Mouse (Mus musculus) lung, postnatal 14 days (tissue): ENCODE data around the gene Meox2.
A peak's percentile ranks its signal among the peaks of the same experiment; 100 is the strongest.
"Not testable (repeated sequence)": the region's sequence is repeated elsewhere in the genome, so short reads cannot be mapped to it uniquely, and the experiment has no call there.

Source experiments
- DNase-seq: peaks from one replicate; pipeline ENCODE4 v3.0.0; 2021

Meox2 gene

GRCm38 (mm10) chr12:37108390-37108738 is at the start of gene Meox2:
Meox2 (plus strand) TSS chr12:37108540.
- peak; percentile 29 for DNase-seq

- DNase-seq, result no peak
Measured at GRCm38 (mm10) chr12:37072636-37073035, 35.7 kb upstream of the Meox2 start.

- DNase-seq, result no peak
Measured at GRCm38 (mm10) chr12:37077308-37077707, 31.0 kb upstream of the Meox2 start.

DNA sequence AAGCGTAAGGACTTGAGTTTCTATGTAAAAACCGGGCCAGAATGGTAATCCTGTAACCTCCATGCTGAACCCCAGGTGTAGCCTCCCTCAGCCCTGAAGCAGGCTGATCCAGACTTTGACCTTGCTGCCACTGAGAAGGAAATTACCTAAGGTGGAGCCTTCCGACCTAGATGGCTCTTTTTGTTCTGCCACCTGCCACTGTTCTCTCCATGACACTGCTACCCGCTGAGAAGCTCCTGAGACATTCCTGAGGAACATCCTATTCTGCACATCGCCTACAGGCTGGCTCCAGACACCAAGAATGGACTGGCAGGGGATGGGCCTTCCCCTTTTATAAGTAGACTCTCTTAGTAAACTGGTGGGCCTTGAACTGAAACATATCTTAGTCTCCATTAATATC is 28.3 kb upstream of the Meox2 start:
- not testable (repeated sequence) for DNase-seq

GRCm38 (mm10) chr12:37106541-37106940 is 1.8 kb upstream of the Meox2 start:
- no peak for DNase-seq

- DNase-seq, result no peak
Measured at GRCm38 (mm10) chr12:37107150-37107549, 1.2 kb upstream of the Meox2 start.

- no peak for DNase-seq
Measured at GRCm38 (mm10) chr12:37107713-37108389, 489 bp upstream of the Meox2 start.

GRCm38 (mm10) chr12:37108819-37109473 is 606 bp downstream of the Meox2 start:
- DNase-seq, result peak; percentile 6

GRCm38 (mm10) chr12:37109474-37110012 is 1.2 kb downstream of the Meox2 start:
- DNase-seq, result no peak

DNA sequence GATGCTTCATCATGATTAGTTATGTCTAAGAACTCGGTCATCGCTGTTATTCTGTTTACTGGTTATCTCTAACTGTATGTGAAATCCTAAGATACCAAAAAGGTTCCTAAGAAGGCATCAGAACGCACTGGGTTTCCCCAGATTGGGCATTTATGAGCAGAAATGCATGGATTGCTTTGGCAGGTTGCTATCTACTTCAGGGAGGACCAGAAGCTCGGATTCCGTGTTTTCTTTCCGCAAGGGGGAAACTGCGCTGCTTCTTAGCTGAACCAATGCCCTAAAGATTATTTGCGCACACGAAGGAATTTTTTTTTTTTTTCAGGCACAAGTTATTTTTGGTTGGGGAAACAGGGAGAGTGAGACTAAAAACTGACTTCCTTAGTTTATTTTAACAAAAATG is 2.6 kb downstream of the Meox2 start:
- no peak for DNase-seq

DNA sequence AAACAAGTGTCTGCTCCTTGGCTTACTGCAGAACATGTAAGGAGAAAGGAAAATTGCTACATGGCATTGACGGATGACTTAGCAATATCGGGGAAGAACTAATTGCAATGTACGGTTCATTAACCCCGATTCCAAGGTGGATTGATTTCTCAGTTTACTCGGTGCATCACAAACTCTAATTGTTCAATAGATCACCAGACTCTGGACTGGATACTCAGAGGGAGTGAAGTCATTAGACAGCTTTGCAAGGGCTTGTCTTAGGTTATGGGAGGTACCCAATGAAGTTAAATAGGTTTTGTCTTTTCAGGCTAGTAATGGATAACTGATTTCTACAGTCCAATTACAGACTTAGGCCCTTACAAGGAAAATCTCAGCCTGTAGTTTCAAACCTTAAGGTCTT is 10.9 kb downstream of the Meox2 start:
- DNase-seq, result no peak

GRCm38 (mm10) chr12:37123763-37124162 is 15.4 kb downstream of the Meox2 start:
- no peak for DNase-seq

DNA sequence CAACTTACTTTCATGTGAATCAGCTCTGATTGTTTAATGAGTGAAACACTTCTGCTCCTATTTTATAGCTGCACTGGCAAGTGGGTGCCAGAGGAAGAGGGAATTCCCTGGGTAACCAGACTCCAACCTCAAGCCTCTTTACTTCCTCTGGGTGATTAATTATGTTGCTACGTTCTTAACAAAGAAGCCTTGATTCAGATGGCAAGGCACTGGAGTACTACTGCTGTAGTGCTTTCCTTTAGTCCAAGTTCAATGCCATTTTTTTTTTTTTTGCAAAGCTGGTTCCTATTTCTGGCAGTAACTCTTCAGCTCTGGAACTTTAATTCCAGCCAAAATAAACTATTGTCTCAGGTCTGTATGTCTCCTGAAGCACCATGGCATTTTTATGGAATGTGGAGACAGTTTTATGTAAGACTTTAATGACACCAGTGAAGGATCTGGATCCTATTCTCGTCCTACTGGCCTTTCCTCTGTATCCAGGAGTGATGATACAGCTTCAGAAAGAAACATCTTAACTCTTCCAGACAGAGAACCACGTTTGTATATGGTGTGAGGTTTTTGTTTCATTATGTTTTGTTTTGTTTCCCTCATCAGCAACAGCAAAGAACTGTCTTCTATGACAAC is 33.9 kb downstream of the Meox2 start:
- DNase-seq, result no peak

- DNase-seq, result no peak
Measured at GRCm38 (mm10) chr12:37143879-37144278, 35.5 kb downstream of the Meox2 start.

- no peak for DNase-seq
Measured at GRCm38 (mm10) chr12:37167742-37168141, 59.4 kb downstream of the Meox2 start.

DNA sequence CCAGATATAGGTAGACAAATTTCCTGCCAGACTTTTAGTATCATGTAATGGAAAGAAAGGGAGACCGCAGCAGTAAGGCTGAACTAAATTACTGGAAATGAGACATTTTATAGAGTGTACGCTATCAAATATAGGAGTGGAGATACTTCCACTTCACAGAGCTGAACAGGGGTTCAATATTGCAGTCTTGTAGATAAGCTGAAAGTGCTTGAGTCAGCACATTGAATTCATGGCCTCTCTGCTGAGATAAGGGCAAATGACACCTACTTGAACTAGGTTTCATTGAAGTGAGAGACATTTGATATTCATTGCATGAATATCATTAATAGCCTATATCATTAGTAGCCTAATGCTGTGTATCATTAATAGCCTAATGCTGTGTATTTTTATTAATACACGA is 65.0 kb downstream of the Meox2 start:
- no peak for DNase-seq

- DNase-seq, result peak; percentile 50
Measured at GRCm38 (mm10) chr12:37183689-37184088, 75.3 kb downstream of the Meox2 start.

- no peak for DNase-seq
Measured at GRCm38 (mm10) chr12:37188940-37189488, 80.7 kb downstream of the Meox2 start.
